Mouse (Mus musculus) lung, adult 2 months (tissue): ENCODE results near the gene Acyp1. TPM values are rescaled to one million over a fixed set of nuclear protein-coding genes. Genes with fewer than 3 reads are reported as not detected.

Experiments
- DNase-seq: peaks from one replicate; pipeline ENCODE4 v3.0.0; 2022
- H3K4me1 ChIP-seq: fragments of 200-500 bp; 2 replicates; pipeline ENCODE4 v1.6.1; 2011; ENCODE audit warnings: low read length; ENCODE audit not compliant: control insufficient read depth, insufficient read depth
- H3K4me3 ChIP-seq: fragments of 200-500 bp; replicated peaks from 2 replicates; pipeline ENCODE3; 2011; ENCODE audit warnings: low read depth, mild to moderate bottlenecking, control low read depth, low read length; ENCODE audit errors: extremely low read depth
- CTCF ChIP-seq: fragments of 200-500 bp; IDR thresholded peaks from 2 replicates; pipeline ENCODE4 v1.5.1; 2011; ENCODE audit warnings: mild to moderate bottlenecking, low read length, control low read depth; ENCODE audit not compliant: insufficient read depth
- POLR2A ChIP-seq: fragments of 200-500 bp; IDR thresholded peaks from 2 replicates; pipeline ENCODE4 v1.6.1; 2011; ENCODE audit warnings: low read depth, mild to moderate bottlenecking, control low read depth, low read length, borderline replicate concordance; ENCODE audit errors: extremely low read depth
- whole genome bisulfite sequencing: fragments of 180-500 bp; shearing (Covaris S2); methylation state at CpG from one replicate; pipeline ENCODE4 v1.1.7; 2018; 5-methylcytosine and 5-hydroxymethylcytosine counted together
- polyA plus RNA-seq: library from polyadenylated mRNA; depleted of rRNA; stranded (reverse); fragments of >200 nt; gene quantifications from 2 replicates; pipeline ENCODE4 v1.2.3, GENCODE M21; 2012; rRNA removed

Acyp1 gene
- polyA plus RNA-seq, 1 experiment = 8.7 TPM

DNA sequence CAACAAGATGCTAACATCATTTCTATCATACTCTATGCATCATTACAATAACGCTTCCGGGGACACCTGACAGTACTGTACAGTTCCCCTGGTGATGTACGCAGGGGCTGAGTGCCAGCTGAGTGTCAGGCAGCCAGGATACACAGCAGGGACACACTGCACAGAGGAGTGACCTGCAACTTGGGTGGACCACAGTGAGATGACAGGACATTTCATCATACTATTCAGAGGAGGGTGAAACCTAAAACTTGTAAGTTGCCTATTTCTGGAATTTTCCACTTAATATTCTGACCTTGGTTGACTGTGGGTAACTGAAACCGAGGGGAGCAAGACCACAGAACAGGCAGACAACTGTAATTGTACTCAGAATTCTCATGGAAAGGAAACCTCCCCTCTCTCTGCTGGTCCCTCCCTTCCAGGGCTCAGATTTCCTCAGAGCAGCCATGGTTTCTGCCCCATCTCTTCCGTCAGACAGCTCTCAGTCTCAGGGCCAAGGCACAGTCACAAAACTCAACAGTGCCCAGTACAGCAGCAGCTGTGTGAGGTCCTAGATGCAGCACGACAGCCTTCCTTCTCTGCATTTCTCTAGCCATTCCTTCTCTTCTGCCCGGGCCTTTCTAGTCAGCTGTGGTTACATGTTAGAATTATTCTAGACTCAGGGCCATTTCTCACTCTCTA is 32.0 kb downstream of the Acyp1 start:
- 59% methylated on average over 7 of the region's 7 CpGs for WGBS
- DNase-seq = no peak
- H3K4me3 ChIP-seq = no peak overlapping the region
- TF ChIP-seq CTCF (no peak), POLR2A (no peak)
- peaks cover 13% of the 10 kb centered on the region for H3K4me1 ChIP-seq

DNA sequence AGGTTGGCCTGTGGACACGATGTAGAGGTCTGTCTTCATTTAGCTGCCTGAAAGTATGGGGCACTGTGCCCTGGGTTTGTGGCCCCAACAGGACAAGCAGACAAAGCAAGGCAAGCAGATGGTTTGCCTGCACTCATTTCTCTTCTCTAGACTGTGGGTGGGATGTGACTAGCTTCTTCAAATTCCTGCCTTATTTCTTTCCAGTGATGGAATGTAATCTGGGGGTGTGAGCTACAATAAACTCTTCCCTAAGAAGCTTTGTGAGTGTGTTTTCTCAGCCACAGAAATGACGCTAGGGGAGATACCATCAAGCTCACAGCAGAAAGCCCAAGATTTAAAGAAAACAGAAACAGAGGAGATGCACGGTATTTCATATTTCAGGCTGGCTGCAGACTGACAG is 36.2 kb downstream of the Acyp1 start:
- WGBS = 80% methylated on average over 3 of the region's 3 CpGs
- no peak overlapping the region for H3K4me3 ChIP-seq
- DNase-seq = no peak
- H3K4me1 ChIP-seq = peaks cover 9% of the 10 kb centered on the region
- TF ChIP-seq POLR2A (no peak), CTCF (no peak)

DNA sequence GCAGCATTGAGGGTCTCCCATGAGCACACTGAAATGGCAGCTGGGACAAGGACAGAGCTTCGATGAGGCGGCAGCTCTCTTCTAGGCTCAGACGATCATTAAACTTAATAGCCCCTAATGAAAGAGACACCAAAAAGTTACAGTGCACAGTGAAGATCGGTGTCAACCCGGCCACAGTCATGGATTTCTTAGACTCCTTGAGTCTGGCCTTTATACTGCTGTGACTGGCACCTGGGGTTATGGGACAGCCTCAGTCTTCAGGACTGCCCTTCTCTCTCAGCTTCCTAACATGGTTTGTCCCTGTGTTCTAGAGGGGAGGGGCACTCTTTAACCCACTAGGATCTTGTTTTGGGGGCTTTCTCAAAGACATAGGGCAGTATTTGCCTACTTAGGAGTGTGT is 50.7 kb downstream of the Acyp1 start:
- TF ChIP-seq CTCF = no peak
- no peak for TF ChIP-seq POLR2A
- no peak overlapping the region for H3K4me3 ChIP-seq
- H3K4me1 ChIP-seq = no peaks in the 10 kb centered on the region
- 96% methylated on average over 5 of the region's 5 CpGs for WGBS
- DNase-seq = no peak

DNA sequence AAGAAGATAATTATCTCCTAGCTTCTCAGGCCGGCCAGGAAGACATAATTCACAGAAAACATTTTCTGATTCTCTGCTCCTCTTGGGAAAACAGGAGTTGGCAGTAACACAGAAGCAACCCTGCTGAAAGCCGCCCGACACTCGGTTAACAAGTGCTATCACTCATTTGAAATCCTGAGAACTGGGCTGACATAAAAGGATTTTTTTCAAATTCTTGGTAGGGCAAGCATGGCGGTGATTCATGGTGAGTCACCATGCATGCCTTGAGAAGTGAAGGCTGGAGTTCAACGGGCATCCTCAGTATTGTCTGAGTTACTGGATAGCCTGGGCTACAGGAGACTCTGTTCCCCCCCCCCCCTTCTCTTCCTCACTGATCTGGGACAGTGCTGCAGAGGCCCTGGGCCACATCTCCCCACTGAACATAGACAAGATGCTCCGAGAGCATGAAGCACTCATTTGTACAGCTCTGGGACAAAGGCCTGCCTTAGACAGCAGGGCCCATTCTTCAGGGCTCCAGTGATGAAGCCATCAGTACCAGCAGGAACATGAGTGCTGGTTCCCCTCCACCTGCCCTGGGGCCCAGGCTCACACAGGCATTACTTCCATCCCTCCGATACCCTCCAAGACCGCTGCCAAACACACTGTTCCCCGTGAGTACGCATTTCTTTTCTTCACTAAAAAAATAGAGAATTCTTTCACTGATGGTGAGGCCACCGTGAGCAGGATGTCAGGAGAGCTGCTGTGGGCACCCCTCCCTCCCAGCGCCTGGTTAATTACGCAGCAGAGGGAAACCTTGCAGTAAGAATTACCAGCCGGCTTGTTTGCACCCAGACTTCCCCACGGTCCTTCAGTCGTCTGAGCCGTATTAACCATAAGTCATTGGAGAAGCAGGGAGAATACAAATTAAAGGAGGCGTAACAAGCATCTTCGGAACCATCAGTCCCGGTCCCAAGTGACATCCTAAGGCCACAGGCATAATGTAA is 54.6 kb downstream of the Acyp1 start:
- H3K4me3 ChIP-seq = no peak overlapping the region
- no peak for DNase-seq
- H3K4me1 ChIP-seq = no peaks in the 10 kb centered on the region
- TF ChIP-seq POLR2A = no peak
- TF ChIP-seq CTCF = no peak
- 82% methylated on average over 21 of the region's 21 CpGs for WGBS

DNA sequence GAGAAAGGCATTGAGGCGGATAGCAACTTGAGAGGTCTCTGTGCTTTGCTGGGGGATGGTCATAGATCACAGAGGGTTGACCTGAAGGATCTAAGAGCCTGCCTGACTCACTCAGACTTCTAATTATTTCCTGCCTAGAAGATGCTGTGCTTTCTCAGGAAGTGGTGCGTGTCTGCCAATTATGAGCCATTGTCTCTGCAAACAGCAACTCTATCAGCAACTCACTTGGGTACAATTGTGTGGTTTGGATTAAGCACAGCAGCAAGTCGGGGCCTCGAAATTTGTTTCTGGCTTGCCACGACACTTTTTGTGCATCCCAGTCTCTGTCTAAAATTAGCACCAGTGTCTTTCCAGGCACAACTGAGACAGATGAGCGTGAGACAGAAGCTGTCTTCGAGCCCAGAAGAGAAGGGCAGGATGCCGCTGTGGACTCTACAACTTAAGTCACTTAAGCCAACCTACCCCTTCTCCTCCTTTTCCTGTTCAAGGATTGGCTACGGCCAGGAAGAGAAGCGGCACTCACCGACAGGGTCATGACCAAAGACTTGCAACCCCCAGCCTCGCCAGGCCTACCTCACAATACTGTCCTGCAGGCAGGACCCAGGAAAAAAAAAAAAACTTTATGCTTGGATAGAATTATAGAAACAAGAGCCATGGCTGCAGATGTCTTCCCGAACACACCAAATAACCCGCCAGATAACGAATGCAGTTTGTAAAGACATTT is 60.2 kb downstream of the Acyp1 start:
- H3K4me3 ChIP-seq = no peak overlapping the region
- WGBS = 45% methylated on average over 15 of the region's 15 CpGs
- no peak for TF ChIP-seq CTCF
- no peak for TF ChIP-seq POLR2A
- H3K4me1 ChIP-seq = no peaks in the 10 kb centered on the region
- no peak for DNase-seq

DNA sequence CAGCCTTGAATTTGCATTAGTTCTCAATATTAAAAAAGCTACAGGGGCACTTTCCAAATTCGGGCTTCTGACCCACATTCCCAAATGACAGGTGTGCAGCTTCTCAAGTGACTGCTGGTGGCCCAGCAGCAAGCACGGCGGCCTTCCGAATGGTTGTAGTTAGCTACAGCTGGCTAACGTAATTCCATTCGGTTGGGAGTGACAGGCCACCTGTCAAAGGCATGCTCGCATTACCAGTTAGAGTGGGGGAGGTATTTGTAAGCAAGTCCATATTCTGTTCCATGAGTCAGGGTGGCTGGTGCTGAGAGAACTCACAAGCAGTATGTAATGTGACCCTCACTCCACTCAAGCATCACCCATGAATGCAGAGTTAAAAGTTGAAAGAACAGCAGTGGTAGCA is 61.0 kb downstream of the Acyp1 start:
- no peak for TF ChIP-seq POLR2A
- no peak for TF ChIP-seq CTCF
- DNase-seq = no peak
- no peak overlapping the region for H3K4me3 ChIP-seq
- H3K4me1 ChIP-seq = no peaks in the 10 kb centered on the region
- WGBS = 64% methylated on average over 7 of the region's 7 CpGs

Other genes starting within 250 kb of the Acyp1 start
- gene Prox2, start 177.7 kb downstream of the Acyp1 start, polyA plus RNA-seq = 2.6 and 2.8 TPM in 2 replicates
- gene Dlst, start 177.6 kb downstream of the Acyp1 start, polyA plus RNA-seq = 62.8 and 88.7 TPM in 2 replicates
- gene Rps6kl1, start 137.2 kb downstream of the Acyp1 start, polyA plus RNA-seq = 1.1 and 1.4 TPM in 2 replicates
- gene Pgf, start 110.6 kb downstream of the Acyp1 start, polyA plus RNA-seq = 3.0 and 3.6 TPM in 2 replicates
- 92.1 and 92.6 TPM in 2 replicates for gene Eif2b2, start 69.0 kb downstream of the Acyp1 start, polyA plus RNA-seq
- 3.7 and 5.5 TPM in 2 replicates for gene Mlh3, start 17.8 kb downstream of the Acyp1 start, polyA plus RNA-seq
- 1.5 and 1.7 TPM in 2 replicates for gene Zc2hc1c, start 153 bp upstream of the Acyp1 start, polyA plus RNA-seq
- 32.7 and 39.7 TPM in 2 replicates for gene Nek9, start 50.9 kb upstream of the Acyp1 start, polyA plus RNA-seq
- 227 and 239 TPM in 2 replicates for gene Tmed10, start 86.4 kb upstream of the Acyp1 start, polyA plus RNA-seq
- 37.8 and 55.0 TPM in 2 replicates for gene Fos, start 185.5 kb upstream of the Acyp1 start, polyA plus RNA-seq